Mouse (Mus musculus) liver, embryonic 14.5 days (tissue): ENCODE results near the gene Fads1.

Source experiments
- CTCF ChIP-seq: IDR thresholded peaks from 2 replicates; pipeline ENCODE4 v1.5.1; 2016; ENCODE audit warnings: antibody characterized with exemption, low read depth, control low read depth
- EP300 ChIP-seq: IDR thresholded peaks from 2 replicates; pipeline ENCODE4 v1.6.1; 2016; ENCODE audit warnings: antibody characterized with exemption, low read depth

- TF ChIP-seq CTCF (no peak), EP300 (no peak)
These were observed 15.6 kb downstream of the Fads1 start for GRCm38 (mm10) chr19:10198286-10198685.
